Mouse (Mus musculus): ENCODE measurements around the gene Fcho1.
"Not testable (repeated sequence)": the region's sequence is repeated elsewhere in the genome, so short reads cannot be mapped to it uniquely, and the experiment has no call there.

Fcho1 gene

DNA sequence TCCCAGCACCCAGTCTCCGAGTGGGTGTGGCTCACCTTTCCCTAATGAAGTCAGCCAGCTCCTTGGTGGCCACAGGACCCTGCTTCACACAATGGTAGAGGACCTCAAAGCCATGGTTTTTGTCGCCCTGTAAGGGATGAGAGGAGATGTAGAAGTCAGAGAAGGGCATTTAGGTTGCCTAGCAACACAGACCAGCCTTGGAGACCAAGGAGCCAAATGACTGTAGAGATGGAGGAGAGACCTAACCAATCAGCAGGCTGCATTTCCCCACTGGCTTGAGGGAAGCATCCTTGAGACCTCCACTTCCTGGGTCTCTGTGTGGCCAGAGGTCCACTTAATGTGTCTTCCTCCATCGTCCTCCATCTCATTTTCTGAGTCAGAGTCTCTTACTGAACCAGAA lies 7.3 kb downstream of the Fcho1 start:
- no peak for DNase-seq (ENCODE audit: low read depth, low spot score)

DNA sequence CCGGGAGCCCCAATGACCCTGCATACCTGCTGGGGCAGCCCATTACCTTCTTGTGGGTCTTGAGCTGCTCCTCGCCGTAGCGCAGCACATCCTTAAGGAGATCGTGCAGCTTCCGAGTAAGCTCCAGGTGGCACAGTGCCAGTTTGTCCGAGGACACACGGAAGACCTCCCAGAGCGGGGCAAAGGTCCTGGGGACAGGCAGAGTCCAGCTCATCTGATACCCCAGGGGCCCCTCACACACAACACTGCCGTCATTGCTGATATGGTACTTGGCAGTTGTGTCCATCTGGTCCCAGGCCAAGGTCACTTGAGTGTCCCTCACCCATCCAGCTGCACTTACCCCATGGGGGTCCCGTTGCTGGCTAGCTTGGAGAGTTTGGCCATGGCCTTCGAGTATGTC lies 8.4 kb downstream of the Fcho1 start:
- DNase-seq (ENCODE audit: low read depth, low spot score) = no peak

GRCm38 (mm10) chr8:71716561-71717053 lies 8.9 kb downstream of the Fcho1 start:
- peak; percentile 83 for DNase-seq (ENCODE audit: low read depth, low spot score)

GRCm38 (mm10) chr8:71715531-71715930 lies 10.0 kb downstream of the Fcho1 start:
- DNase-seq (ENCODE audit: low read depth, low spot score) = peak; percentile 59

- no peak for DNase-seq (ENCODE audit: low read depth, low spot score)
These were observed 13.9 kb downstream of the Fcho1 start for GRCm38 (mm10) chr8:71711574-71711973.

- DNase-seq (ENCODE audit: low read depth, low spot score) = peak; percentile 92
These were observed 15.6 kb downstream of the Fcho1 start for GRCm38 (mm10) chr8:71709800-71710446.

GRCm38 (mm10) chr8:71709134-71709799 lies 16.2 kb downstream of the Fcho1 start:
- no peak for DNase-seq (ENCODE audit: low read depth, low spot score)

GRCm38 (mm10) chr8:71707874-71708273 lies 17.6 kb downstream of the Fcho1 start:
- peak; percentile 84 for DNase-seq (ENCODE audit: low read depth, low spot score)

DNA sequence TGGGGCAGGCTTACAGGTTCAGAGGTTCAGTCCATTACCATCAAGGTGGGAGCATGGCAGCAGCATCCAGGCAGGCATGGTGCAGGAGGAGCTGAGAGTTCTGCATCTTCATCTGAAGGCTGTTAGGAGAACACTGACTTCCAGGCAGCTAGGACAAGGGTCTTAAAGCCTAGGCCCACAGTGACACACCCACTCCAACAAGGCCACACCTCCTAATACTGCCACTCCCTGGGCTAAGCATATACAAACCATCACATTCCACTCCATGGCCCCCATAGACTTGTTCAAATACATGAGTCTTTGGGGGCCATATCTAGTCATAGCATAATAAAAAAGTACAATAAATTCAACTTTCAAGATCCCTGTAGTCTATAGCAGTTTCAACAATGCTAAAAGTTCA lies 22.1 kb downstream of the Fcho1 start:
- DNase-seq (ENCODE audit: low read depth, low spot score) = not testable (repeated sequence)

- no peak for DNase-seq (ENCODE audit: low read depth, low spot score)
These were observed 22.6 kb downstream of the Fcho1 start for GRCm38 (mm10) chr8:71702923-71703322.

DNA sequence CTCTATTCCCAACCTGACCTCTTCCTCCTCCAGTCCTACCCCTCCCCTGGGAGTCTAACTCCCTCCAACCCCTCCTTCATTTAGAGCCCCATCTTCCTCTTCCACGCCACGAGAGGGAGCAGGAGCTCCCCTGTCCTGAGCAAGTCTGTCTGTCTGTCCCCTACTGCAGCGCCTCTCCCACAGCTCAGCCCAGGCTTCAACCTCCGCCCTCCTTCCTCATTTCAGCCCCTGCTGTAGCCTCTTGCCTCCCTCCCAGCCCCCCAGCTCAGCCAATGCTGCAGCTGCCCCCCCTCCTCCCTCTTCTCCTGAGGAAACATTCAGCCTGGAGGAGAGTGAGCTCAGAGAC lies 23.5 kb downstream of the Fcho1 start:
- peak; percentile 53 for DNase-seq (ENCODE audit: low read depth, low spot score)

GRCm38 (mm10) chr8:71701414-71702086 lies 24.0 kb downstream of the Fcho1 start, which contains the start of gene B3gnt3:
TSS of gene B3gnt3 (minus strand) at chr8:71701789.
- DNase-seq (ENCODE audit: low read depth, low spot score) = no peak

- DNase-seq (ENCODE audit: low read depth, low spot score) = no peak
These were observed 24.8 kb downstream of the Fcho1 start for GRCm38 (mm10) chr8:71700493-71701269.

- DNase-seq (ENCODE audit: low read depth, low spot score) = not testable (repeated sequence)
These were observed 30.1 kb downstream of the Fcho1 start for GRCm38 (mm10) chr8:71695456-71695855.

GRCm38 (mm10) chr8:71693166-71694041 lies 32.1 kb downstream of the Fcho1 start:
- peak; percentile 77 for DNase-seq (ENCODE audit: low read depth, low spot score)

DNA sequence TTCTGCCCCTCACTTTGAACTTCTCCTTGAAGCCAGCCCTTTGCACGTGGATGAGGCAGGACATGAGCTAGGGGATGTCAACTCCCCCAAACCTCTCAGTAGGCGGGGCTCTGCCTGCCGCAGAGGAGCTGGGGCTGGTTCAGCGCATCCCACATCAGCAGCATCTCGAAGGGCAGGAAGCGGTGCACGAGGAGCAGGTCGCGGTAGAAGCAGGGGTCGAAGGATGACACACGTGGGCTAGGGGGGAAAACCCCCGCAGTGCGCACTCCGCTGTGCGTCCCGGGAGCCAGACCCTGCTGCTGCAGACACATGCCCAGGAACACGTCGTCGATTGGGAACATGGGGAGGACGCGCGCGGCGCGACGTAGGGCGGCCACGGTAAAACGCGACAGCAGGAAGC lies 33.0 kb downstream of the Fcho1 start:
- no peak for DNase-seq (ENCODE audit: low read depth, low spot score)

DNA sequence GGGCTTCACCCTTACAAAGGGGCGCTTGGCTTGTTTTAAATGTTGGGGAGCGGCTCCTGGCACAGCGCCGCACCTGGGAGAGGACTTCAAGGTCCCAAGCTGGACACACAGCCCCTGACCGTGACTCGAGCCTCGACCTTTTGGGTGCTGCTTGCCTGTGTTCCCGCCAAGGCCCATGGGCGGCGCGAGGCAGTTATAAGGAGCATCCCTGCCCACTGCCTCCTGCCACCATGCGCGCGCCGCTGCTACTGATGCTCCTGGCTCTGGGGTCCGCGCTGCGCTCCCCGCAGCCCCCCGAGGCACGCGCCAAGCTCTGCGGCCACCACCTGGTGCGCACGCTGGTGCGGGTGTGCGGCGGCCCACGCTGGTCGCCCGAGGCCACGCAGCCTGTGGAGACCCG lies 36.5 kb downstream of the Fcho1 start, which contains the start of gene Insl3:
Gene Insl3, plus strand, starts transcription at position 187 of the 400 bp plus-strand sequence.
- DNase-seq (ENCODE audit: low read depth, low spot score) = no peak

GRCm38 (mm10) chr8:71687616-71688015 lies 37.9 kb downstream of the Fcho1 start:
- peak; percentile 84 for DNase-seq (ENCODE audit: low read depth, low spot score)

DNA sequence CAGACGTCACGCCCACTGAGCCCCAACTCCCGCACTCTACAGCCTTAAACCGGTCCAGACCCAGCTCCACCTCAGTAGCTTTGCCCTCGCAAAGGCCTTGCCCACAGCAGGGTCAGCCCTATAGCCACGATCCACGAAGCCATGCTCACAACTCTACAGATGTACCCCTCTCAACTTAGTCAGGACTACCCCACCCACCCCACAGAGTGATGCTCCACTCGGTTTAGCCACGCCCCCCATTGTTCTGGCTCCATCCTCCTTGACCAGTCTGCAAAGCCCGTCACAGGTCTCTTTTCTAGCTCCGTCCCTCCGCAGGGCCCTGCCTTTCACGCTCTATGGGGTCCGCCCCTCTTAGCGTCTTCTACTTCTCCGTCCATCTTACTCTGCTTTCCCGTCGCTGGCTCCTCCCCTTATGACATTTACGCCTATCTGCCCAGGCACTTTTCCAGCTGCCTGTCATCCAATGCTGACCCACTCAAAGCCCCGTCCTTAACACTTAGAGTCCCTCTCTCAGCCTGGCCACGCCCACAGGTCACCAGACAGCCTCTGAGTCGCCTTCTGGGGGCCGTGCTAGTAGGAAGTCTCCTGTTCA lies 39.3 kb downstream of the Fcho1 start:
- peak; percentile 78 for DNase-seq (ENCODE audit: low read depth, low spot score)

- DNase-seq (ENCODE audit: low read depth, low spot score) = peak; percentile 83
These were observed 39.9 kb downstream of the Fcho1 start for GRCm38 (mm10) chr8:71685573-71685972.

Measured in R1 (cell line).